Mouse (Mus musculus) lung, postnatal 36 days (tissue): ENCODE data around the gene Dhrs2.

Experiments
- DNase-seq: peaks from one replicate; pipeline ENCODE4 v3.0.0; 2022; ENCODE audit warnings: mixed read lengths

Dhrs2 gene

GRCm38 (mm10) chr14:55221707-55222106 is at the start of gene Dhrs2:
TSS of gene Dhrs2 (plus strand) at chr14:55222007.
- DNase-seq: no peak

DNA sequence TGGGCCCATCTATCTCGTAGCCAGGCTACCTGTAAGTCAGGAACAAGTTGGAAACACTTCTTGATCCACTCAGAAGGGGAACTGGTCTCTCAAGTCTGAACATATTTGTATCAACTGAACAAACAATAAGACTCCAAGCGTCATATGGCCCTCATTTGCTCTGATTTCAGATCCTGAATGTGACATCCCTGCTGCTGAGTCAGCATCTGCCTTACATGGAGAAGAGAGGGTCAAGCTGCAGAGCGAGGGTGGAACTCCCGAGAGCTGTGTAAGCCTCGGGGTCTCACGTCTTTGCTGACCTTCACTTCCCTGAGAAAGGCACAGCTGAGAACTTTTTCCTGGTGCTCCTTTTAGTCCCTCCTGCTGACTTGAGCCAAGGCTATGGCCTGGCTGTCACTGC is 47.6 kb upstream of the Dhrs2 start:
- DNase-seq: no peak

- peak; percentile 53 for DNase-seq
Measured at GRCm38 (mm10) chr14:55177274-55177673, 44.5 kb upstream of the Dhrs2 start.

- no peak for DNase-seq
Measured at GRCm38 (mm10) chr14:55180951-55181350, 40.9 kb upstream of the Dhrs2 start.

GRCm38 (mm10) chr14:55183231-55183630 is 38.6 kb upstream of the Dhrs2 start:
- no peak for DNase-seq

- DNase-seq: no peak
Measured at GRCm38 (mm10) chr14:55184640-55185145, 37.1 kb upstream of the Dhrs2 start.

DNA sequence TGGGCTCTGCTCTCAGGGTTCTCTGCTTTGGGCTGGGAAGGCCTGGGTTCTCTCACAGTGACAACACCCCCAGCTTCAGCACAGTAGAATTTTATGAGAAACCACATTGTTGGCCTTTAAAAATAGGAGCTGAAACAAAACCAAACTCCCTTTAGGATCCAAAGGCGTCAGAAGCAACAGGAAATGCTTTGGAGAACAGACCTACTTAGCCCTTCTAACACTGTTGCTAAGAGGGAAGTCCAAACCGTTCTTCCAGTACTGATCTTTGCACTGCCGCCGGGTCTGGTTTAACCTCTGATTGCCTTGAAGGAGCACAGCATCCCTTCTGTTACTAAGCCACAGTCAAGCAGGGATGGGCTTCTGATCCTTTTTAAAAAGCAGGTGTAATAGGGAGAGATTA is 33.3 kb upstream of the Dhrs2 start:
- no peak for DNase-seq

GRCm38 (mm10) chr14:55189351-55189769 is 32.4 kb upstream of the Dhrs2 start:
- no peak for DNase-seq

DNA sequence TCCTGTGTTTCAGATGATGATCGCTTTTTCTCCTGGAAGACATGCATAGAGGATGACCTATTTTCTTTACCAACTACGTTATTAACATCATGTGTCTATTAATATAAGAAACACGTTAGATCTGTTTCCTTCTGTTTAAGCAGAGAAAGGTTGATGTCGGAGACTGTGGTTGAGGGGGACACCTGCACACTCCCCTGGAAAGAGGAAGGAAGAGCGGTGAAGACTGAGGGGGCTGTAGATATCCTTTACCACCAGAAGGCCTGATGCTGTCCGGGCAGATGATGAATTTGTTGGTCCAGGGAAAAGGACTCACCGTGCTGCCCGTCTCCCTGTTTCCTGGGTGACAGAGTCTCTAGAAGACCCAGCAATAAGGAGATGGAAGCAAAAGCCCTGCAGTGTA is 28.5 kb upstream of the Dhrs2 start:
- no peak for DNase-seq

GRCm38 (mm10) chr14:55193876-55194635 is 27.8 kb upstream of the Dhrs2 start:
- peak; percentile 71 for DNase-seq

DNA sequence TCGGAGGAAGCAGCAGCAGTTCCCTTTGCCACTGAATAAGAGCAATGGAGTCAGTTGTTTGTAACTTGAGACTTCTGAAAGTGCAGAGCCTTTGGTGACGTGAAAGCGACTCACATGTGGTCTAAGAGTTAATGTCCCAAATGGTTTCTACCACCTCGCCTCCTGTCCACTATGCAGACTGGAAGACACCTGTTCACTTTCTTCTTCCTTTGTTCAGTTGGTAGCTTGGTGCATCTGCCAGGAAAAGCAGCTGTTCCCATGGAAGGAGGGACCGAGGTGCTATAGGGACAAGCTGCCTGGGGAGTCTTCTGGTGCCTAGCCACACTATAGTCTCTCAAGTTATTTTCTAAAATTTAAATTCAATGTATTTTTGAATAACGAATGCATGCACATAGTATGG is 27.0 kb upstream of the Dhrs2 start:
- no peak for DNase-seq

- DNase-seq: no peak
Measured at GRCm38 (mm10) chr14:55197121-55197520, 24.7 kb upstream of the Dhrs2 start.

GRCm38 (mm10) chr14:55198187-55198586 is 23.6 kb upstream of the Dhrs2 start:
- no peak for DNase-seq

DNA sequence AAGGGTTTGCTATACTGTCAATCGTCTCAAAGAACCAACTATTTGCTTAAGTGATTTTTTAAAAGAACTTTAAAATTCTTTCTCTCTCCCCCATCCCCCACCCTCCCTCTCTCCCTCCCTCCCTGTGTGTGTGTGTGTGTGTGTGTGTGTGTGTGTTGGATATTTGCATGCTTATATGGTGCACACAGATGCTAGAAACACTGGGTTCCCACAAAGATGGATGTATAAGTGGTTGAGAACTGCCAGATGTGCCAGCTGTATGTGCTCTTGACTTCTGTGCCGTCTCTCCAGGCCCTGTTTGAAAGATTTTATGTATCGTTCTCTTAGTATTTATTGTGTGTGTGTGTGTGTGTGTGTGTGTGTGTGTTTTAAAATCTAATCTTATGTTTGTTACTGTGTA is 17.3 kb upstream of the Dhrs2 start:
- DNase-seq: no peak

GRCm38 (mm10) chr14:55205045-55205750 is 16.6 kb upstream of the Dhrs2 start:
- no peak for DNase-seq

- no peak for DNase-seq
Measured at GRCm38 (mm10) chr14:55208306-55208705, 13.5 kb upstream of the Dhrs2 start.

- DNase-seq: no peak
Measured at GRCm38 (mm10) chr14:55213621-55214020, 8.2 kb upstream of the Dhrs2 start.

DNA sequence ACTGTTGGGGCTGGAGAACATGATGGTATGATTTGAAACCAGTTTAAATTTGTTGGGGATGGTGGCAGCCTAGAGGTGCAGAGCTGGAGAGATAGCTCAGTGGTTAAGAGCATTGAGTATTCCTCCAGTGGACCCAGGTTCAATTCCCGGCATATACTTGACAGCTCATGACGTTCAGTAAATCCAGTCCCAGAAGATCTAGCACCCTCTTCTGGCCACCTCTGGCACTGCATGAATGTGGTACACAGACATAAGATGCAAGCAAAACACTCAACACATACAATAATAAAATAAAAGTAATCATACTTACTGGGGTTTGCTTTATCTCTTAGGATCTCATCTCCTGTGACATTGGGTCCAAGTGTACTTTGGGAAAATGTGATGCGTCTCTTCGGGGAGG is 7.3 kb upstream of the Dhrs2 start:
- DNase-seq: peak; percentile 64

GRCm38 (mm10) chr14:55223172-55223571 is 1.4 kb downstream of the Dhrs2 start:
- DNase-seq: no peak

DNA sequence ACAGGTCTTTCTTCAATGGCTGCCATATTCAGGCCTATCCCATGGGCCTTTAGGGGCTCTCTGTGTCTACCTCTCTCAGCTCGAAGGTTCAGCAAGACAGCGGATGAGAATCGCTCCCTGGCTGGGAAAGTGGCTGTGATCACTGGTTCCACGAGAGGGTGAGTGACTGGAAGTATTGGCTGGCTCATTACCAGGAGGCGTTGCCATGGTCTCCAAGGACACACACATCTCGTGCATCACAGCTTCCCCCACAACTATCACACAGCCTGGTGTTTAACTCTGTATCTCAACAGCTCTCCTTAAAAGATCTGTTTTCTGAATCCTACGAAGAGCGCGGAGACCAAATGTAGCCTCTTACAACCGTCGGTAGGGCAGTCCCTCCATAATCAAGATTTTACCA is 12.8 kb downstream of the Dhrs2 start:
- no peak for DNase-seq

DNA sequence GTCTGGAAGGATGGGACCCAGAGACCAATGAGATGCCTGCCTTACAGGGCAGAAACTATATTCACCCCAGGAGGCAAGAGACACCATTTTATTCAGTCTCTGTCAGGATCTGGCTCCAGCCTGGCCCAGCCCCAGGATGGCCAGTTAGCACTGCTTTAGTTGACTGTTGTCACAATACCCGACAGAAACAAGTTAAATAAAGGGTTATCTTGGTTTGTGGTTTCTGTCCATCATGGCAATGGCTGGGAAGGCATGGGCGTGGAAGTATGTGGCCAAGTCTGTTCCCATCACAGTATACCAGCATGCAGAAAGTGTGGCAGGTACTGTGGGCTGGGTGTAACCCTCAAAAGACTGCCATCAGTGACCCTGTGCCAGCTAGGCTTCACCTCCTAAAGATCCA is 14.9 kb downstream of the Dhrs2 start:
- no peak for DNase-seq

DNA sequence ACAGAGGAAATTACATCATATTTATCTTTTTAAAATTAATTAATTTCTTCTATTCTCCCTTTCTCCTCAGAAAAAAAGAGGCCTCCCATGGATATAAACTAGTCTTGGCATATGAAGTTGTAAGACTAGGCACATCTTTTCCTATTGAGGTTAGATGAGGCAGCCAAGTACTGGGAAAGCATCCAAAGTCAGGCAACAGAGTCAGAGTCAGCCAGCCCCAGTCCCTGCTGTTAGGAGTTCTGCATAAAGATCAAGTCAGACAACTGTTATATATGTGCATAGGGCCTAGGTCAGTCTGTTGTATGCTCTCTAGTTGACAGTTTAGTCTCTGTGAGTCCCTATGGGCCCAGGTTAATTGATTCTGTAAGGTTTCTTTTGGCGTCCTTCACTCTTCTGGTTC is 20.9 kb downstream of the Dhrs2 start:
- no peak for DNase-seq

- DNase-seq: no peak
Measured at GRCm38 (mm10) chr14:55247181-55247580, 25.4 kb downstream of the Dhrs2 start.

DNA sequence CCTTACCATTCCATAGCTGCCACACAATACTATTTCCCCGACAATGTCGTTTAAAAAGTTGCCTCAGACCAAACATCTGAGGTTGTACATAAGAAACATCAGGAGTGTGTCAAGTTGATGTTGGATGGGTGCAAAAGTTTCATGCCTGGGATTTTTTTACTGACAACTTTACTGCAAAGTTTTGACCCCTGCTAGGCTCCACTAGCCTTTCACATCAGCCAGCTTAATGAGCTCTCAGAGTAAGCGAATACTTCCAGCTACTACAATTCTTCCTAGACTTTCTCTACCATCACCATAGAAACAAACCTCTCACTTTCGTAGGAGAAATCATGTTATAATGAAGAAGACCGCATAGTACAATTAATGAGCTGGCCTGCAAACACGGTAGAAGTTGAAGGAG is 26.5 kb downstream of the Dhrs2 start:
- no peak for DNase-seq
